Mouse (Mus musculus) brain, embryonic 14.5 days (tissue): ENCODE measurements around the gene Cd52. TPM values are rescaled to one million over a fixed set of nuclear protein-coding genes. Genes with fewer than 3 reads are reported as not detected.
"Not testable (repeated sequence)": the region's sequence is repeated elsewhere in the genome, so short reads cannot be mapped to it uniquely, and the experiment has no call there.

Source experiments
- DNase-seq: peaks from one replicate; pipeline ENCODE4 v3.0.0-alpha.2; 2011; ENCODE audit warnings: low read depth
- CTCF ChIP-seq: fragments of 200-500 bp; IDR thresholded peaks from 2 replicates; pipeline ENCODE4 v1.5.1; 2012; ENCODE audit warnings: inconsistent platforms, mild to moderate bottlenecking, moderate library complexity, borderline replicate concordance; ENCODE audit not compliant: insufficient read depth, insufficient read length; ENCODE audit errors: extremely low read depth
- POLR2A ChIP-seq: fragments of 200-500 bp; IDR thresholded peaks from 2 replicates; pipeline ENCODE4 v1.6.1; 2012; ENCODE audit warnings: mild to moderate bottlenecking, inconsistent platforms, borderline replicate concordance; ENCODE audit not compliant: poor library complexity, insufficient read depth, insufficient read length, severe bottlenecking; ENCODE audit errors: extremely low read depth
- polyA plus RNA-seq: library from polyadenylated mRNA; depleted of rRNA; stranded (reverse); fragments of >200 nt; gene quantifications from 2 replicates; pipeline ENCODE4 v1.2.3, GENCODE M21; 2012; rRNA removed

The Cd52 gene
- 2.3 and 2.5 TPM in 2 replicates for polyA plus RNA-seq

DNA sequence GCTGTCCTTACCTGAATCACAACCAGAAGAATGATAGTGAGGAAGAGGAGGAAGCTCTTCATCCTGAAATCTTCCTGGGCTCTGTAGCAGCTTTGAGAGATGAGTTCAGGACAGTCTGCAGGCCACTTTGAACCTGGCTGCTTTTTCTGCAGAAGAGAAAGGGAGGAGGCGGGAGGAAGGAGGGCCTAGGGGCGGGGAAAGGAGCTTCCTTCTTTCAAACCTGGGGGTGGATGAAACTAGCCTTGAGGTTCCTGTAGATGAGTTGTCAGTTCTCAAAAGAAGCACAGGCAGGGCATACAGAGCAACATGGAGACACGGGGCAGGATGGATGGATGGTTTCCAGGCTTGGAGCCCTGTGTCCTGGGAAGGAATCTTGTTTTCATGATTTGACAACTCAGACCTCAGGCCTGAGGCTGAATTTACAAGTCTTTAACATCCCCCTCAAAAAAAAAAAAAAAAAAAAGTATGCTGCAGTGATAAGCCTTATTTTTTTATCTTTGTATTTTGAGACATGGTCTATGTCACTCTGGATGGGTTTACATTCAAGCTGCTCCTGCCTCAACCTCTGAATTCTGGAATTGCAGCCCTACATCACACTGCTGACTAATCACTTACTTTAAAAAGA lies at the start of gene Cd52:
Cd52 (minus strand) TSS at position 160 of the 625 bp plus-strand sequence.
- no peak for DNase-seq
- no peak for TF ChIP-seq POLR2A

DNA sequence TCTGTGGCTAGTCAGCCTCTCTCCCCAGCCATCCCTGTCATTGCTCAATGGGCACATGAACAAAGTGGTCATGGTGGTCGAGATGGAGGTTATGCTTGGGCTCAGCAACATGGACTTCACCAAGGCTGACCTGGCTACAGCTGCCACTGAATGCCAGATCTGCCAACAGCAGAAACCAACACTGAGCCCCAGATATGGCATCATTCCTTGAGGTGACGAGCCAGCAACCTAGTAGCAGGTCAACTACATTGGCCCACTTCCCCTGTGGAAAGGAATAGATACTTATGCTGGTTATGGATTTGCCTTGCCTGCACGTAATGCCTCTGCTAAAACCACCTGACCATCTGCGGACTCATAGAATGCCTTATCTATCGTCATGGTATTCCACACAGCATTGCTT lies 49.4 kb upstream of the Cd52 start:
- DNase-seq: not testable (repeated sequence)

DNA sequence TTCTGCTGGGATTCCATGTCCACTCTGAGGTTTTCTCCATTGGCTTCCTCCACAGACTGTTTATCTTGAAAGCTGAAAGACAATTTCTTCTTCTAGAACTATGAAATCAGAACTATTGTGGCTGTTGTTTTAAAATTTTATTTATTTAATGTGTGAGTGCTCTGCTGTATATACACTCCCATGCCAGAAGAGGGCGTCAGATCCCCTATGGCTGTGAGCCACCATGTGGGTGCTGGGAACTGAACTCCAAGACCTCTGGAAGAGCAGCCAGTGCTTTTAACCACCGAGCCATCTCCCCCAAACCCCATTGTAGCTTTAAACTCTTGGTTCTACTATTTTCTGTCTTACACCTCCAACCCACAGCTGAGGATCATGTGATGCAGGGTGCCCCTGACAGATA lies 44.0 kb upstream of the Cd52 start:
- DNase-seq: no peak
- TF ChIP-seq CTCF (no peak), POLR2A (no peak)

DNA sequence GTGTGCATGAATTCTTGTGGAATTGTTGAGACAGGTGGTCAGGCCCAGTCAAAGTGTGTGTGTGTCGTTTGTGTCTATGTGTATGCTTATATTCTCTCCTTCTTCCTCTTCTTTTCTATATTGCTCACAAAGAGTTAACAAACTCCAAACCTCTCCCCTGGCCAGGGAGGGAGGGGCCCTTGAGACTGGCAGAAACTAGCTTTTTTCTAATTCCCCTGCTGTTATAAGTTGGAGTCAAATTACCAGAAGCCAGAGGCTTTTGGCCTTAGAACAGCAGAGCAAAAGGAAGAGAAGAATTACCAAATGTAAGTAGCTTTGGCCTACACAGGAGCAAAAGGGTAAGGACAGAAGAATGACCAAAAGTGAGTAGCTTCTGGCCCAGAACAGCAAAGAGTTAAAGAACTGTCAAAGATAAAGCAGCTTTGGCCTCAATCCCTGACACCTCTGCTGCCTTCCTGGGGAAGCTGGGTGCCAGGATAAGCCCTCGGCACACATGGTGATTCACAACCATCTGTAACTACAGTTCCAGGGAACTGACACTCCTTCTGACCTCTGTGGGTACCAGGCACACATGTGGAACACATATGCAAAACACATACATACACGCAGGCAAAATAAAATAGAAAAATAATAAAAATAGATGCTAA lies 41.5 kb upstream of the Cd52 start:
- no peak for TF ChIP-seq CTCF
- TF ChIP-seq POLR2A: no peak
- DNase-seq: no peak

DNA sequence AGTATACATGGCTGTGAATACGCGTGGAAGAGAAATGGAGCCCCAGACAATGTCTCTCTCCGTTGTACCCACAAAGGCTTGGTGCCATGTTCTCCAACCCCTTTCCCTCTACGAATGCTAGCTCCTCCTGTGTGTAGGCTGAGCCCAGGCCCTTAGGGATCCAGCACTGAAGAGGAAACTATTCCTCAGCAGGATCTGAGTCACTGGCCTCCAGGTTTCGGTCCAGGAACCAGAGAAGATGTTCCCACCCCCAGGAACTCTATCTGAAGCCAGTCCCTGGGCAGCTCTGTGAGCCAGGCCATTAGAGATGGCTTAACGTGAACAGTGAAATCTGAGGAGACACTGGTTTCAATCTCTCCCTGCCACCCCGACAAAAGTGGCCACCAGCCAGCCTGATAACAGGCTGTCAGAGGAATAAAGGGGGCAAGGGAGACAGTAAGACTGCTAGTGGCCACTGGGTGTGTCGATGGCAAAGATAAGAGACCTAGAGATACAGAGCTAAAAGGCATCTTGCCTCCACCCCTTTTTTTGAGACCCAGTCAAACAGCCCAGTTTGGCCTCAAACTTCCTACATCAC lies 37.7 kb upstream of the Cd52 start:
- TF ChIP-seq POLR2A (no peak), CTCF (no peak)

DNA sequence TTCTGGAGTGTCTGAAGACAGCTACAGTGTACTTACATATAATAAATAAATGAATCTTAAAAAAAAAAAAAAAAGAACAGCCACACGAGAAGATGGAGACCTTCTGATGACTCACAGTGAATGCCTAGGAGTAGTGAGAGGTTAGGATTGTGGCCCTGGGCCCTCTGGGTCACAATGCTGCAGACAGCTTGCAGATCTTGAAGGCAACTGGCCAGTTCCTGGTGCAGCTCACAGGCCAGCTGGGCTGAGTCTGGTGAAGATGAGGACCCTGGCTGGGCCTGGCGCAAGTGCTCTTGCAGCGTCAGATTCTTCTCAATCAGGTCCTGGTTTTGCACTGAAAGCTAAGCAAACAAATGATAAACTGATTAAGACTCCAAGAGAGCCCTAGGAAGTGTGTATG lies 37.2 kb upstream of the Cd52 start:
- TF ChIP-seq POLR2A (no peak), CTCF (no peak)
- no peak for DNase-seq

More for the DNA sequence above, 37.7 kb upstream of the Cd52 start:
- no peak for DNase-seq

DNA sequence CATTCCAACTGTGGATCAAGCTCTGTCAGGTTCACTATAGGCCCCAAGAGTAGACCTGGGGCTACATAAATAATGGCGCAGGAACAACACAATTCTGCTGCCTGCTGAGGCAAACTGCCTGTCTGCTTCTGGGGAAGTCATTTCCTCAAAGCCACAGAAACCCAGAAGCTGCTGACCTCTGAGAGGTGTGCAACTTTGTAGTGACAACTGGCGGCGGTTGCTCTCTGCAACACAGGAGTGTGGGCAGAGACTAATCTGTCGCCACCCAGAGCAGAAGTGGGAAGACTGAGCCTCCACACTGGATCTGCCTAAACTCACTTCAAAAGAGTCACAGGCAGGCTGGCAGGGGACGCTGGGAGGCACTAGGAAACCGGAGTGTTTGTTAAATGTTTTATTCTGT lies 34.6 kb upstream of the Cd52 start:
- no peak for DNase-seq
- TF ChIP-seq POLR2A: no peak
- no peak for TF ChIP-seq CTCF

DNA sequence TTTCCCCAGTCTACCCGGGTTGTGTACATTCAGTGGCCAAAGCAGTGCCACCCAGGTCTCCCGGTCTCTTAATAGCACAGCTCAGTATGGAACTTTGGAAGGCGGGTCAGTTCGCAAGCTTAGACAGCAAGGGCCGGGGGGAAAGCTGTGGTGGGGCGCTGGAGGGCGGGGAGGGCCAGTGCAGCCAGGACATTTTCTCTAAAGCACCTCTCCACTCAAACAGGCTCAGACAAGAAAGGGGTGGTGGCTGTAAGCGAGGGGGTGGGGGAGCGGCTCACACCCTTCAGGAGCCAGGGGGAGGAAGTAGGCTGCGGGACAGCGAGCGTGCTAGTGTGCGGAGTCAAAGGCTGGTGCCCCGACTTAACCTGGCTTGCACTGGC lies 34.1 kb upstream of the Cd52 start:
- DNase-seq: no peak
- TF ChIP-seq CTCF (no peak), POLR2A (no peak)

DNA sequence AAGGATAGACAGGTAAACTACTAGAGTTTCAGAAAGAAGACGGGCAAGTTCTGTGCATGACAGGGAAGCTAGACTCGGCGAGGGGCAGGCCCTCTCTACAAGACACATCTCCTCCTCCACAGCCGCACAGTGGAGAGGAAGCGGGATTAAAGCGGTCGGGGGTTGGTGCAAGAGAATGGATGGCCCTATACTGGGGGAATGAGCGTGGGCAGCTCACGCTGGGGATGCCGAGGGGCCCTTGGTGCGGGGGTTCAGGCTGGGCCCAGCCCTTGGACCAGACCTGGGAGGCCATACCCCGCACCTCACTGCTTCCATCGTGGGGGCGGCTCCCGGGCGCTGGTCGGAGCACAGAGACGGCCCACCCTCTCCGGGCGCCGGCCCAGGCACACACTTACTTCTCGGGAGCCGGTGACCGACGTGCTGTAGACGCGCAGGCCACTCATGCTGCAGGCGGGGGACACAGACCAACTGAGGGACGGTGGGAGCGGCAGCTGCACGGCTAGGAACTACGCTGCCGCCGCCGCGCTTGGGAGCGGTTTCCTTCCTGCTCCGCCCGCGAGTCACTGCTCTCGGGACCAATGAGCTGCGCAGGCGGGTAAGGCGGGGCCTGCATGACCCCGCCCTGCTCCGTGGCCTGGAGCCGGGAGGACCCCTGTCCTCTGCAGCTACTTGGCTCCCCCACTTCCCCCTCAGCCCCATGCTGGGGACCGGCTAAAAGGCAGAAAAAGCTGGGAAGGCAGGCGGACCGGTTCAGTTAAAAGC lies 33.5 kb upstream of the Cd52 start, which contains the start of gene Sh3bgrl3:
Sh3bgrl3 (minus strand) TSS at position 569 of the 762 bp plus-strand sequence.
- DNase-seq: peak; percentile 95
- TF ChIP-seq POLR2A (peak; percentile 39; the same call in 1 of the 2 replicates), CTCF (no peak)

DNA sequence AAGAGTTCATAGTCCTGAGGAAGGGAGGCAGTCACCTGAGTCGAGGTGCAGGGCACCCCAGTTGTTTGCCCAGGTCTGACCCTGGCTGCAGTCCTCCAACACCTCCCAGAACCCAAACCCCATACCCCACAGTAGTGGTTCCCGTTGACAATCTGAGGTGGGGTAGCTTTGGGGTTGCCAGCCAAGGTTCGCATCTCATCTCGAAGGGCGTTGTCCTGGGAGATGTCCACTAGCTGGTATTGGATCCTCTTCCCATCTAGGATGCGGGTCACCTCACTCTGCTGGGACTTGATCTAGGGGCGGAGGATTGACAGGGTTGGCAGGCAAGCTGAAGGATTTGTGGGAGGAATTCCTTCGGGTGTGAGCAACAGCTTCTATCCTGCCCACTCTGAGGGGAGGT lies 32.9 kb upstream of the Cd52 start:
- TF ChIP-seq POLR2A (no peak), CTCF (no peak)
- DNase-seq: no peak

DNA sequence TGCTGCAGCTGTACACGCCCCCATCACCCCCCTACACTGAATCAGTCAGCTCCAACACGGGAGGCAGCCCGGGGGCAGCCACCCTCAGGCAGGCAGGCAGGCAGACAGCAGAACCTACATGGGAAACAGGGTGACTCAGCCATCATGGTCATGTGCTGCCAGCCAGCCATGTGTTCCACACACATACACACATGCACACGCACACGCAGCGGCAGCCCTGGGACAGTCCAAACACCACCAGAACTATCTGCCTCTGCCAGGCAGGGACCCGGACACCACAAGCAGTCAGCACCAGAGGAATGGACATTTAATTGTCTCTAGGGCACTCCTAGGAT lies 32.2 kb upstream of the Cd52 start:
- TF ChIP-seq POLR2A (no peak), CTCF (no peak)

DNA sequence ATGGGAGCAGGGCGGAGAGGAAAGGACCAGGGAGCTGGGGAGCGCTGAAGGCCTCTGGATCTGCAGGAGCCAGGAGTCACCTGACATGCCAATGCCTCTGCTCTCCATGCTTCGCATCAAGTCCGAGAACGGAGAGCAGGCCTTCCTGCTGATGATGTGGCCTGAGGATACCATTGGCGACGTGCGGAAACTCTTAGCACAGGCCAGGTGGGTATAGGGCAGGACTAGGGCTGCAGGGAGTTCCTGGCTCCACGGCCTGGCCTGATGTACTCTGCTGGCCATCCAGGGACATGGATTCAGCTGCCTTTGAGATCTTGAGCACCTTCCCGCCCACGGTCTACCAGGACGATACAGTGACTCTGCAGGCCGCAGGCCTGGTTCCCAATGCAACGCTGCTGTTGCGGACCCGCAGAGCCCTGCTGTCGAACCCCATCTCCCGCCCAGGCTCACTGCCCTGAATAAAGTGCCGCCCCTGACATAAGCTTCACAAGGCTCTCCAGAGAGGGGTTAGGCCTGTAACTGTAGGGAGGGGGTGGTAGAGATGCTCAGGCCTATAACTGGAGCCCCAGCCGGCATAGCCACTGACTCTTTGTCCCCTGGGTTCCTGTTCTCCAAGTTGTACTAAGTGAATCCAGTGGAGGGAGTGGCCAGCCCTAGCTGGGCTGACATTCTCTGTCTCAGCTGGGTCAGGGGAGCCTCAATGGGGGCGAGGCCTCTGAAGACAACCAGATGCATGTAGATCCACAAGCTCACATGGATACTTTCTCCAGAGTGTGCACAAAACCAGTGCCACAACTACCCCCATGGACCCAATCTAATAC lies 31.6 kb upstream of the Cd52 start:
- no peak for DNase-seq
- TF ChIP-seq CTCF: no peak

More for the DNA sequence above, 32.2 kb upstream of the Cd52 start:
- DNase-seq: no peak
